In genomic region chr4:21957570-21958321, GRCm38 (mm10) we compare ENCODE assay signal across 8 mouse cellular contexts. TPM values are rescaled to one million over a fixed set of nuclear protein-coding genes. Genes with fewer than 3 reads are reported as not detected.
A peak's percentile ranks its signal among the peaks of the same experiment; 100 is the strongest.
DNase-seq lines count a peak whose midpoint lies in the region; ATAC-seq and TF ChIP-seq lines count a peak whose summit lies in the region.

No protein-coding gene starts in this region.

- TF ChIP-seq POLR2A in myocyte (IDR thresholded peaks at IDR 0.05; ENCODE audit: insufficient read length, low read depth): no peak

- no peaks in the 10 kb centered on the region for H3K79me2 ChIP-seq in myocyte (ENCODE audit: control insufficient read depth, insufficient read depth)

- H3K9me3 ChIP-seq in midbrain, embryonic 11.5 days (ENCODE audit: control insufficient read depth, low read length): no peaks in the 10 kb centered on the region
- H3K9me3 ChIP-seq in midbrain, embryonic 16.5 days (replicated peaks; ENCODE audit: control insufficient read depth, low read length, poor library complexity, severe bottlenecking): no peaks in the 10 kb centered on the region
- no peaks in the 10 kb centered on the region for H3K9me3 ChIP-seq in embryonic facial prominence, embryonic 10.5 days
- no peaks in the 10 kb centered on the region for H3K9me3 ChIP-seq in hindbrain, embryonic 10.5 days

- peak; percentile 81 for ATAC-seq in midbrain, embryonic 11.5 days (ENCODE audit: low FRiP score)
- no peak for ATAC-seq in midbrain, embryonic 16.5 days

- H3K4me3 ChIP-seq in midbrain, embryonic 11.5 days (ENCODE audit: low read depth, low read length): no peak overlapping the region
- no peak overlapping the region for H3K4me3 ChIP-seq in midbrain, embryonic 16.5 days (ENCODE audit: low read depth, low read length)
- no peak overlapping the region for H3K4me3 ChIP-seq in embryonic facial prominence, embryonic 10.5 days
- no peak overlapping the region for H3K4me3 ChIP-seq in hindbrain, embryonic 10.5 days
- H3K4me3 ChIP-seq in myocyte: no peak overlapping the region

- H3K27me3 ChIP-seq in midbrain, embryonic 11.5 days (ENCODE audit: control insufficient read depth, insufficient read depth, low read length): no peaks in the 10 kb centered on the region
- no peaks in the 10 kb centered on the region for H3K27me3 ChIP-seq in midbrain, embryonic 16.5 days (ENCODE audit: control insufficient read depth, insufficient read depth, low read depth, low read length)
- H3K27me3 ChIP-seq in embryonic facial prominence, embryonic 10.5 days (replicated peaks; ENCODE audit: low read depth, poor library complexity, severe bottlenecking): no peaks in the 10 kb centered on the region
- no peaks in the 10 kb centered on the region for H3K27me3 ChIP-seq in hindbrain, embryonic 10.5 days (ENCODE audit: insufficient read depth, poor library complexity, severe bottlenecking)
- no peaks in the 10 kb centered on the region for H3K27me3 ChIP-seq in myocyte (ENCODE audit: control insufficient read depth, insufficient read depth, insufficient read length)

- no peaks in the 10 kb centered on the region for H3K36me3 ChIP-seq in midbrain, embryonic 11.5 days (ENCODE audit: control insufficient read depth, insufficient read depth, low read length)
- peaks cover 11% of the 10 kb centered on the region for H3K36me3 ChIP-seq in midbrain, embryonic 16.5 days (ENCODE audit: control insufficient read depth, insufficient read depth, low read length)
- peaks cover 50% of the 10 kb centered on the region for H3K36me3 ChIP-seq in embryonic facial prominence, embryonic 10.5 days (replicated peaks)
- H3K36me3 ChIP-seq in hindbrain, embryonic 10.5 days: peaks cover 45% of the 10 kb centered on the region
- H3K36me3 ChIP-seq in myocyte (ENCODE audit: control insufficient read depth, insufficient read depth): no peaks in the 10 kb centered on the region

- peak; percentile 89 for DNase-seq in midbrain, embryonic 11.5 days (ENCODE audit: low spot score, missing footprints)
- peak; percentile 76 for DNase-seq in adrenal gland, postnatal 10 days
- peak; percentile 76 for DNase-seq in embryonic facial prominence, embryonic 10.5 days (ENCODE audit: low spot score)
- DNase-seq in hindbrain, embryonic 10.5 days (ENCODE audit: low spot score): peak; percentile 66
- peak; percentile 22 to 58 for DNase-seq in layer of hippocampus, postnatal 14 days (ENCODE audit: low spot score in 2 of 2)
- peak; percentile 4 to 13 for DNase-seq in urinary bladder, postnatal 36 days (ENCODE audit: low spot score in 2 of 2)

- no peaks in the 10 kb centered on the region for H3K4me1 ChIP-seq in midbrain, embryonic 11.5 days (ENCODE audit: control insufficient read depth, insufficient read depth, low read length)
- H3K4me1 ChIP-seq in midbrain, embryonic 16.5 days (ENCODE audit: control insufficient read depth, insufficient read depth, low read length): no peaks in the 10 kb centered on the region
- no peaks in the 10 kb centered on the region for H3K4me1 ChIP-seq in embryonic facial prominence, embryonic 10.5 days
- no peaks in the 10 kb centered on the region for H3K4me1 ChIP-seq in hindbrain, embryonic 10.5 days (replicated peaks)

- no peak overlapping the region for H3K9ac ChIP-seq in midbrain, embryonic 11.5 days (ENCODE audit: low read length)
- H3K9ac ChIP-seq in midbrain, embryonic 16.5 days (ENCODE audit: low read depth, low read length): no peak overlapping the region

- H3ac ChIP-seq in myocyte (ENCODE audit: control insufficient read depth, insufficient read length): no peak overlapping the region

- H3K27ac ChIP-seq in midbrain, embryonic 11.5 days (ENCODE audit: low read depth, low read length): no peak overlapping the region
- no peak overlapping the region for H3K27ac ChIP-seq in midbrain, embryonic 16.5 days (ENCODE audit: low read length)
- no peak overlapping the region for H3K27ac ChIP-seq in embryonic facial prominence, embryonic 10.5 days (replicated peaks)
- no peak overlapping the region for H3K27ac ChIP-seq in hindbrain, embryonic 10.5 days

- H3K4me2 ChIP-seq in midbrain, embryonic 11.5 days: no peak overlapping the region
- H3K4me2 ChIP-seq in midbrain, embryonic 16.5 days (ENCODE audit: low read length): no peak overlapping the region
- H3K4me2 ChIP-seq in myocyte (ENCODE audit: low read depth): no peak overlapping the region

- WGBS in midbrain, embryonic 11.5 days: 60% methylated on average over 7 of the region's 7 CpGs
- 57% methylated on average over 7 of the region's 7 CpGs for WGBS in midbrain, embryonic 16.5 days
- WGBS in embryonic facial prominence, embryonic 10.5 days: 57% methylated on average over 7 of the region's 7 CpGs
- 59% methylated on average over 7 of the region's 7 CpGs for WGBS in hindbrain, embryonic 10.5 days

TF ChIP-seq in myocyte, 11 proteins besides CTCF, POLR2A, EP300 and RAD21:
- TF ChIP-seq MAX (IDR thresholded peaks at IDR 0.05; ENCODE audit: low read depth) (no peak), REST (IDR thresholded peaks at IDR 0.05; ENCODE audit: insufficient read depth, insufficient read length) (no peak), SRF (IDR thresholded peaks at IDR 0.05; ENCODE audit: control insufficient read depth, insufficient read length, low read depth) (peak; percentile 61), CEBPB (IDR thresholded peaks at IDR 0.05; ENCODE audit: insufficient read depth, poor library complexity, severe bottlenecking) (no peak)

RNA-seq across cellular contexts. Expression of gene Faxc, which starts 26.6 kb away (rescaled TPM):
- 20.9 and 21.4 TPM in 2 replicates for polyA plus RNA-seq in midbrain, embryonic 11.5 days (2014; fragmentation: Nextera tagmentation; extraction: Ambion mirVana)
- 18.5 and 19.1 TPM in 2 replicates for polyA plus RNA-seq in midbrain, embryonic 16.5 days (2015; fragmentation: Nextera tagmentation; extraction: Ambion mirVana)
- total RNA-seq in adrenal gland, postnatal 10 days (2021): 1 to 10 TPM; 5.0 to 6.5 TPM
- 11.6 TPM in 2 replicates for polyA plus RNA-seq in embryonic facial prominence, embryonic 10.5 days (2016; fragmentation: Nextera tagmentation; extraction: Ambion mirVana)
- polyA plus RNA-seq in hindbrain, embryonic 10.5 days (2016; fragmentation: Nextera tagmentation; extraction: Ambion mirVana): 10.2 and 14.9 TPM in 2 replicates
- 10 to 100 TPM; 69.5 to 76.2 TPM for total RNA-seq in layer of hippocampus, postnatal 14 days (2021)
- polyA plus RNA-seq in myocyte (2012; fragmentation: generic; extraction: Trizol): 2.7 TPM

Comparison
In these comparisons a context has a peak if more than half of its experiments do, and no peak if none do; other contexts are left out.
1. DNase-seq: peak in every context shown above with its lines; median percentile 89 in midbrain, embryonic 11.5 days; 76 in adrenal gland, postnatal 10 days; 76 in embryonic facial prominence, embryonic 10.5 days; 66 in hindbrain, embryonic 10.5 days; 40 in layer of hippocampus, postnatal 14 days; 8 in urinary bladder, postnatal 36 days.